Mouse (Mus musculus) B cell, adult 2 months (primary cell): ENCODE data around the gene Nploc4.

Experiments
- DNase-seq, 2 experiments: peaks; one replicate each; pipeline ENCODE4 v3.0.0; 2022

The Nploc4 gene

DNA sequence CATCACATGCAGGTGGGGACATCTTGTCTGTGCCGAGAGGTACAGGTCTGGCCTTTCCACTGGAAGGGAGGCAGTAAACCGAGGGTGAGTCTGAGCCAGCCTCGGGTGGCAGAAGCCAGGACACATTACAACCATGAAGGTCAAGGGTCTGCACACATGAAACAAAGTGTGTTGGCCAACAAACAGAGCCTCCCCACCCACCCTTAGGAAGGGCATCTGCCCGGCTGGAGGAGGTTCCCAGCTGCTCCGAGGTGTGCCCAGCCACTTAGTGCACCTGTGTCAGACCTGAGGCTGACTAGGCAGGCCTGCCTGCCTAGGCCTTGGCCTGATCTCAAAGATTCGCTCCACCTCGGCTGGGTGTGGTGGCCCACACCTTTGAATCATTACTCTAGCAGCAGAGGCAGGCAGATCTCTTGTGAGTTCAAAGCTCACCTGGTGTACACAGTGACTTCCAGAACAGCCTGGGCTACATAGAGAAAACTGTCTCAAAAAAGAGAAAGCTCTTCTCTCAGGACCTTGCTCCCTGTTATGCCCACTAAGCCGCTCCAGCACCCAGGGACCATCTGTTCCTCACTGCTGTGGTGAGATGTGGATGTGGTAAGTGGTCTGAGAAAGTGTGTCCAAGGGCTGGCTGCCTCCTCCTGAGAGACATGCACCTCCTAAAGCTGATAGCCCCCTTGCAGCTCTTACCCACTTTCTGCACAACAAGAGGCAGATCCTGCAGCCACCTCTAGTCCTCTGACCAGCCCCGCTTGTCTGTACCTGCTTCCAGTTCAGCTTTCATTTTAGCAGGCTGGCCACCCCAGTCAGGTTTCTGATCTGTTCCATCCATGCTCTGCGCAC, 86.0 kb downstream of the Nploc4 start:
- DNase-seq: no peak

DNA sequence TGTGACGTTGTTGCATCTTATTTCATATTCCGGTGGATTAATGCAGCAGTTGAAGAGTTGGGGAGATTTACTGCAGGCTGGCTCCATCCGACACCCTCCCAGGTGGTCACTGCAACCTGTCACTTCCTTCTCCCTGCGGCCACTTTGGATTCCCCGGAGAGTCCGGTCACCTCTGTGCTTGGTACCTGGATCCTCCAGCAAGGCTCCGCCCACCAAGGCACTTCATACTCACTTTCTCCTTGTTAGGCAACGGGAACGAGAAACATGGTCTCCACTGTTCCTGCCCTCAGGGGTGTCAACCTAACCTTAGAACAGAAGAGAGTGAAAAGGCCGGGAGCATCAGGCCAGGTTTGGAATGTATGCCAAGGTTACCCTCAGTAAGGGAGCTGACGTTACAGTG, 86.8 kb downstream of the Nploc4 start:
- no peak for DNase-seq

DNA sequence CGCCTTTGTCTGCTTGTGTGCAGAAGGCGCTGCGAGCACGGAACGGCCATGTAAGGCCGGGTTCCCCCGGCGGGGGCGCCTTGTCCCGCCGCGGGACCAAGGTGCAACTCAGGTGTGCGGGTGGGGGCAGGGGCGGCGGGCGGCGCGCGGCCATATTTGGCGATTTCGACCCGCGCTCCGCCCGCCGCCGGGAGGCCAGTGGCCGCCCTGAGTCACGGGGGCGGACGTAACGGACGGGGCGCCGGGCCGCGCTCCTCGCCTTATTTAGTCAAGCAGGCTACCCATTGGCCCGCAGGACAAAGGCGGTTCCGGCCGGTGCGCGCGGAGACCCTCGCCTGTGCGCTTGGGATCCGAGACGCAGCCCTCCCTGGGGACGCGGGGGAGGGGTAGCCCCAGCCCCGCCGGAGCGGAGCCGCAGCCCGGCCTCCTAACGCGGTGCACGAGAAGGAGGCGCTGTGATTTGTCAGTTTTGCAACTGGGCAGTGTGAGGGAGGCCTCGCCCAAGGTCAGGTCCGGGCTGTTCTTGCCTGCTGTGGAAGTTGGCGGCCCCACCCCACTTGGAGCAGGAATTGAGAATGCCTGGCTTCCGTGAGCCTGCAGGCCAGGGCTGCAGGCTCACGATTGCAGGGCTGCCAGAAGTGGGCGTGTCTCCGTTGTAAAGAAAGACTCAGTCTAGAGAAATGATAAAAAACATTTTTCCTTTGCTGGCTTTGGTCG, 87.4 kb downstream of the Nploc4 start:
- peak; percentile 74 to 75 for DNase-seq

DNA sequence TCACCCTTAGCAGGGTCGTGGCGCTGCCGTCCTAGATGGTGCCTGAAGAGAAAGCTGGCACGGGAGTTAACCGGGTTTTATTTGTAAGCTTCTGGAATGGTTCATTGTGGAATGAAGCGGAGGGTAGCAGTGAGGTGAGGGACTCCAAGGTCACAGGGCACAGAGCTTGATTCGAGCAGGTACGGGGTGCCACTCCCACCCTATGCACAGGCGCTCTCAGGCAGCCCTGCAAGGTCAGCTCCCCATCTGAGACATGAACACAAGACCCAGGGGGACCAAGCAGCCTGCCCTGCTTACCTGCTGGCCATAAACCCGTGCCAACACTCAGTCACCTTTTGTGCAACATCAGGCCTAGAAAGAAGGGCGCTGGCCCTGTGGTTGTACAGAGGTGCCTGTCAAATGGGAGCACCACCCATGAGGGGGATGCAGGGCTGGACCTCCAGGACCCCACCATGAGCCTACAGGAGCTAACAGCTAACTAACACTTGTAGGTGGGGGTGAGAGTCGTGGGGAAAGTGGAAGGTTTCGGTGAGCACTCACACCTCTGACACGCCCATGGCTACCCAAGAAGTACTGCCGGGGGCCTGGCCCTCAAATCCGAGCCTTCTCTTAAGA, 88.0 kb downstream of the Nploc4 start:
- peak in 1 of 2 experiments; percentile 75 for DNase-seq

DNA sequence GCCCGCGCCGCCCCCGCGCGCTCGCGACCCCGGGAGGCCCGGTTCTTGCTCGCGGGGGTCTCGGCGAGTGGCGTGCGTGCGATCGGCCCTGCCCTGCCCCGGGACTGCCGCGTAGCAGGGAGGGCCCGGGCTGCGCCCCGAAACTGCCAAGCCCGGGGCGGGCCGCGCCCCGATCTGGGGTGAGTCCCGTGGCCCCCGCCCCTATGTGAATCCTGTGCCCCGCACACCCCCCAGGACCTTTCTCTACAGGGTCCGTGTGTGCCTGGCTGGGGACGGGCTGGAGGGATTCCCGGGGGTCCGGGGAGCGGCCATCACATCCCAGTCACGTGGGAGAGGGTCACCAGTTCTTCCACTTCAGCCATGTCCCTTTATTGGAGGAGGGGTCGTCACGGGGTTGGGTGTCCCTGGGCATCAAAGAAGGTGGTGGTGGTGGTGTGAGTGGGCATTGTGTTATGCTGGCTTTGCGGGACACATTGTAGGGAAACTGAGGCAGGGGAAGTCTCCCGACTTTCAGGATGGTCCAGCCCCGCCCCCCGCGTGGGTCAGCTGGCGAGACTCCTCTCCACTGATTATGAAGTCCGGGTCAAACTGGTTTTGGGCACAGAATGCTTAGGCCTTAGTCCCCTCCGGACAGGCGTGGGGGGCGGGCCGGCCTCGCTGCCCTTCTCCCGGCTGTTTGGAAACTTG, 88.7 kb downstream of the Nploc4 start:
- DNase-seq: no peak

DNA sequence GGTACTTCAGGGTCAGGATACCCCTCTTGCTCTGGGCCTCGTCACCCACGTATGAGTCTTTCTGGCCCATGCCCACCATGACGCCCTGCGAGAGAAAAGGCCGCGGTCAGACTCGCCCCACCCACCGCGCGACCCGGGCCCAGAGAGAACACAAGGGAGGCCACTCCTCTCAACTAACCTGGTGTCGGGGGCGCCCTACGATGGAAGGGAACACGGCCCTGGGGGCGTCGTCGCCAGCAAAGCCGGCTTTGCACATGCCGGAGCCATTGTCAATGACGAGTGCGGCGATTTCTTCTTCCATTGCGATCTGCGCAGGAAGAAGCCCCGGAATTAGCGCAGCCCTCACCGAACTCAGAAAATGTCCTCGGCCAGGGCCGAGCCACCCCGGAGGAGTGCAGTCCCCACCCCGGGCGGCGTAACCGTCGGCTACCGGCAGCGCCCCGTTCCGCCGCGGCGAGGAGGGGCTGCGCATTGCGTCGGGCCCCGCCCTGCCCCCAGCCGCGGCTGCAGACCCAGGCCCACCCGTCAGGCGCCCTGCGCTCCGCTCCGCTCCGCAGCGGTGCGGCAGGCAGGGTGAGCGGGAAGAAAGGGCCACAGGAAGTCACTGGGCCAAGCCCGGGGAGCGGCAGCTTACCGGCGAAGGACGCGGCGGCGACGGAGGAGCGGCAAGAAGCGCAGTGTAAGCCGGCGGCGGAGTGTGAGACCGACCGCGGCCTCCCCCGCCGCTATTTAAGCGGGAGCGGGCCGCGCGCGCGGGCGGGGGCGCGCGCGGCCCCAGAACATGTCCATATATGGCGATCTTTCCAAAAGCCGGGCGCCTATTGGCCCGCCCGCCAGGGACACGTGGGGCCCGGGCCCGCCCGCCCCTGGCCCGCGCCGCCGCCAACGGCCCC, 89.5 kb downstream of the Nploc4 start, which contains the start of gene Actg1:
Gene Actg1, minus strand, starts transcription at position 752 of the 893 bp plus-strand sequence.
- peak; percentile 84 to 87 for DNase-seq

DNA sequence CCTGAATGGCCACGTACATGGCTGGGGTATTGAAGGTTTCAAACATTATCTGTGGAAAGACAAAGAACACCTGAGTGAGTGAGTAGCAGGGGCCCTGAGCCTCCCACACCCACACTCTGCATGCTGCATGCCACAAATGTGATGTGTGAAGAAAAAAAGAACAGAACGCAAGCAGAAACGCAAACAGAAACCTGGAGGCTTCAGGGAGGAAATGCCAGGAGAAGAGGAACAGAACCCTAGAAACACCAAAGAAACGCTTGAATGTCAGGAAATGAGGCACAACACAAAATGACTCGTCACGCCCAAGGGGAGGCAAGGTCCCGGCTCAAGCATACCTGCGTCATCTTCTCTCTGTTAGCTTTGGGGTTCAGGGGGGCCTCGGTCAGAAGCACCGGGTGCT, 90.2 kb downstream of the Nploc4 start:
- DNase-seq: peak; percentile 58 to 60

DNA sequence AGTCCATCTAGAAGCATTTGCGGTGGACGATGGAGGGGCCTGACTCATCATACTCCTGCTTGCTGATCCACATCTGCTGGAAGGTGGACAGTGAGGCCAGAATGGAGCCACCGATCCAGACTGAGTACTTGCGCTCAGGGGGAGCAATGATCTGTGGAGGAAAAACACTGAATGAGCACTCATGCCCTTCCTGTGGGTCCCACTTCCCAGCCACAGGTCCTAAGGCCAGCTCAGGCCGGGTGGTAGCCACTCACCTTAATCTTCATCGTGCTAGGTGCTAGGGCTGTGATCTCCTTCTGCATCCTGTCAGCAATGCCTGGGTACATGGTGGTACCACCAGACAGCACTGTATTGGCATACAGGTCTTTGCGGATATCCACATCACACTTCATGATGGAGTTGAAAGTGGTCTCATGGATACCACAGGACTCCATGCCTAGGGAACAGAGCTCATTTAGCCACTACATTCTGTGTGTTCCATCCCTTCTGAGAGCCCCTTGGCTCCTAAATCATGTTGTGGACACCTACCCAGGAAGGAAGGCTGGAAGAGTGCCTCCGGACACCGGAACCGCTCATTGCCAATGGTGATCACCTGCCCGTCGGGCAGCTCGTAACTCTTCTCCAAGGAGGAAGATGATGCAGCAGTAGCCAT, 91.0 kb downstream of the Nploc4 start:
- DNase-seq: peak in 1 of 2 experiments; percentile 20

DNA sequence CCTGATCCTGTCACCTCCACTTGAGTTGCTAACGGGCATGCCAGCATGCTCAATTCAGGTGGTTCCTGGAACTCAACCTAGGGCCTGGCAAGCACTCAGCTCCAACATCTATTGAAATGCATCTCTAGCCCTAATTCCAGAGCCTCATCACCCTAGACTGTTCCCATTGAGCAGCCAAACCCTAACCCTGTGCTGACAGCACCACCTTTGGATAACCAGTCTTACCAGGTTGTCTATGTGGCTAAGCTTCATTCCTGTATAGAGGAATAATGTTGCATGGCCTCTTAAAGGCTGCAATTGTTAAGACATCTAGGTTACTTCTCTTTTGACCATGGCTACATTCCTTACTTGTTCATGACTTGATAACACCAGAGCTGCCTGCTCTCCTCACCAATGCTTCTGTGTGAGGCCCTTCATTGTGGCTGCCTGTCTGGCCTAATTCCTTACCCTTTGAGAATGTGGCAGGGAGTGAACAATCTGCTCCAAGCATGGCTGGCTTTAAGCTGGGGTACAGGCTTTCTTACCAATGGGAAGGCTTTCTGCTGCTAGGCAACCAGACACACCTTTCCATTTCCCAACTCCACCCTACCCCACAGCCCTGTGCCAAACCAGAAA, 92.3 kb downstream of the Nploc4 start:
- DNase-seq: peak in 1 of 2 experiments; percentile 15

DNA sequence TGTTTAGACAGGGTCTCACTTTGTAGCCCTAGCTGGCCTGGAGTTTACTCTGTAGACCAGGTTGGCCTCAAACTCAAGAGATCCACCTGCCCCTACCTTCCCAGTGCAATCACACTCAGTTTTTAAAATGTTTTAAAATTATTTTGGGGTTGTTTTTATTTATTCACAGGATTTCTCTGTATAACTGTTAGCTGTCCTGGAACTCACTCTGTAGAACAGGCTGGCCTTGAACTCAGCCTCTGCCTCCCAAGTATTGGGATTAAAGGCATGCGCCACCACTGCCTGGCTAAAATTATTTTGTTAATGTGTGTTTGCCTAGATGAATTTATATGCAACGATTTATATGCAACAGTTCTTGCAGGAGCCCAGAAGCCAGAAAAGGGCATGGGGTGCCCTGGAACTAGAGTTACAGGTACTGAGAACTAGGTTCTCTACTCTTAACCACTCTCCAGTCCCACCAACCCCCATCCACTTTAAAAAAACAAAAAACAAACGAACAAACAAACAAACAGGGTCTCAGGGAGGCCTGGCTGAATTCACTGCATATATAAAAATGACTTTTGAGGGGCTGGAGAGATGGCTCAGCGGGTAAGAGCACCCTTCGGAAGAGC, 93.1 kb downstream of the Nploc4 start:
- DNase-seq: no peak

DNA sequence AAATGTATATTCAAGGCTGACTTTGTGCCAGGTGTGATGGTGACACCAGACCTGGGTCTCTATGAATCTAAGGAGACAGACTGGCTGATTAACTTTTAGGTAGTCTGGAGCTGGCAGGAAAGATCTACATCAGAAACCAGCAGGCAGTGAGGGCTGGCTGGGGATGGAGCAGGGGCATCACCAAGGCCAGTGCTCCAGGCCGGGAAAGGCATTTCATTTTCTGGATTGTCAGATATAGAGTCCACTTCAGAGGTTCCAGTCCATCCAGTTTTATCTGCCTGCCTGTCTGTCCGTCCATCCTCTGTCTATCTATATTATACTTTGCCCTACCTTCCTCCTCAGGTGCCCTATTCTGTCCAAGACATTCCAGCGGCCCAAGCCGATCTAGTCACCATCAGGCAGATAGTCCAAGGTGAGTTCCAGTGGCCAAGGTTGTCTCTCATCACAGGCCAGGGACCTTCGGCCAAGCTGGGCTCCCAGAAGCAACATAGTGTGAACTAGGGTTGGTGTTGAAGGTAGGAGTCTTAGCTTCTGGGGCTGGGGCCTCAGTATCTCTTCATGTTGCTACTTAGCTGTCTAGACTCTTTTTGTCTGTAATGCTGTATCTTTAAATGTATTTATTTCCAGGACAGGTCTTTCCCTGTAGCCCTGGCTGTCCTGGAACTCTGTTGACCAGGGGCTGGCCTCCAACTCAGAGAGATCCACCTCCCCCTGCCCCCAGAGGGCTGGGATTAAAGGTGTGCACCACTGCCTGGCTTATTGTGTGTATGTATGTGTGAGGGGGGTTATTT, 93.8 kb downstream of the Nploc4 start:
- DNase-seq: no peak

DNA sequence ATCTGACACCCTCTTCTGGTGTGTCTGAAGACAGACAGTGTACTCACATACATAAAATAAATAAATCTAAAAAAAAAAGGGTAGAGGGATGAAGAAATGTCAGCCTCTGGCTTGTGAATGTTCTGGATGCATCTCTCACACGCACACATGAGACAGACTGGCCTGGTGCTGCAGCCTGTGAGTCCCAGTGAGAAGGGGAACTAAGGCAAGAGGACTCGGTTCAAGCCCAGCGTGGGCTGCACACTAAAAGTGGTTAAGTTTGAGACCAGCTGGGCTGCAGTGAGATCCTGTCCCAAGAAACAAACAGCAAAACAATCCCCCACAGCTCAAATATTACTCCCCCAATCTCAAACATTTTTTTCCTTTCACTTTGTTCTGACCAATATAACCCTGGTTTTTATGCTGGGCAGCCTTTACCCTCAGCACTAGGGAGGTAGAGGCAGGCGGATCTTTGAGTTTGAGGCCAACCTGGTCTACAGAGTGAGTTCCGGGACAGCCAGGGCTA, 94.8 kb downstream of the Nploc4 start:
- no peak for DNase-seq

DNA sequence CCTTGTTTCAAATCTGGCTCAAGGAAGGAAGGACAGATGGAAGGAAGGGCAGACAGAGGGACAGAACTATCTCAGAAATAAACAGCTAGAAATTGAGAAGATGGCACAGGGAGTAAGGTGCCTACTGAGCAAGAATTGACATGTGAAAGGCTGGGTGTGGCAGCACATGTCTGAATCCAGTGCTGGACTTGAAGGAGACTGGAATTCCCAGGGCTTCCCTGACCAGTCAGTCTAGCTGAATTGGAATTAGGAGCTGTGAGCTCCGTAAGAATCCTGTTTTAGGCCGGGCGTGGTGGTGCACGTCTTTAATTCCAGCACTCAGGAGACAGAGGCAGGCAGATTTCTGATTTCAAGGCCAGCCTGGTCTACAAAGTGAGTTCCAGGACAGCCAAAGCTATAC, 95.8 kb downstream of the Nploc4 start:
- DNase-seq: no peak

DNA sequence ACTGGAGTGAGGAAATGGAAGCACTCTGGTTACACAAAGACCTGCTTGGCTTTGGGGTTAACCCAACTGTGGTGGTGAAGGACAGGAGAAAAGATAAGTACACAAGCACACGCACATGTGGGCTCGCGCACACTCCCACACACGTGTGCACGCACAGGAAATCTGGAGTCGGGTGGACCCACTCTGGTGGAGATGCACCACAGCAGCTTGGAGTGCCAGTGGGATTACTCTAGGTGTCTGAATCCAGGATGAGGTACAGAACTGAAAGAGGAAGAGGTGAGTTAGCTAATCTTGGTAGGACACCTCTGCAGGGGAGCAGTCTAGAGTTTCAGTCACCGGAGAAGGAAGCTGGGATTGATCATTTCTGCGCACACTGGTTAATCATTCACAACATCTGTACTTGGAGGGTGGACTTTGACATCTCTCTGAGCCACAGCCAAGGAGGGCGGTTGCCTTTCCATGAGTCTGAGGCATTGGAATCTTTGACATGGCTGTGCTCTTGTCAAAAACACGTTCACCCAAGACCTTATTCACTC, 97.5 kb downstream of the Nploc4 start:
- DNase-seq: no peak

DNA sequence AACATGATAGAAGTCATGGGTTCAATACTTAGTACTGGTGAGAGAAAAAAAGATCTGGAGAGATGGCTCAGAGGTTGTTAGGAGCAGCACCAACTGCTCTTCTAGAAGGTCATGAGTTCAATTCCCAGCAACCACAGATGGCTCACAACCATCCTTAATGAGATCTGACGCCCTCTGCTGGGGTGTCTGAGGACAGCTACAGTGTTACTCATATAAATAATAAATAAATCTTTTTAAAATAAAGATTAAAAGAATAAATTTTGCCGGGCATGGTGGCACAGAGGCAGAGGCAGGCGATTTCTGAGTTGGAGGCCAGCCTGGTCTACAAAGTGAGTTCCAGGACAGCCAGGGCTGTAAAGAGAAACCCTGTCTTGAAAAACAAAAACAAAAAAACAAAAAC, 98.7 kb downstream of the Nploc4 start:
- DNase-seq: peak in 1 of 2 experiments; percentile 22

DNA sequence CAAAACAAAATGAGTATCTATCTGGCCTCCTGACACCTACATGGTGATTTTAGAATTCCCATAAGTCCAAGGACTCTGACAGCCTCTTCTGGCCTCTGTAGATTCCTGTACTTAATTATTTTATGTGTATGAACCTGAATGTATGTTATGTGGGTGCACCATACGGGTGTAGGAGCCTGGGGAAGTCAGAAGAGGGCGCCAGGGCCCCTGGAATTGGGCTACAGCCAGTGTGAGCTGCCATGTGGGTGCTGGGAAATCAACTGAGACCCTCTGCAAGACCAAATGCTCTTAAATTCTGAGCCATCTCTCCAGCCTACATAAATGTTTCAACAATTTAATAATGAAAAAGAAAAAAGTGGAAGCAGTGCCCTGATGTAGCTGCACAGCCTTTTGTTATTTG, 100.1 kb downstream of the Nploc4 start:
- no peak for DNase-seq

DNA sequence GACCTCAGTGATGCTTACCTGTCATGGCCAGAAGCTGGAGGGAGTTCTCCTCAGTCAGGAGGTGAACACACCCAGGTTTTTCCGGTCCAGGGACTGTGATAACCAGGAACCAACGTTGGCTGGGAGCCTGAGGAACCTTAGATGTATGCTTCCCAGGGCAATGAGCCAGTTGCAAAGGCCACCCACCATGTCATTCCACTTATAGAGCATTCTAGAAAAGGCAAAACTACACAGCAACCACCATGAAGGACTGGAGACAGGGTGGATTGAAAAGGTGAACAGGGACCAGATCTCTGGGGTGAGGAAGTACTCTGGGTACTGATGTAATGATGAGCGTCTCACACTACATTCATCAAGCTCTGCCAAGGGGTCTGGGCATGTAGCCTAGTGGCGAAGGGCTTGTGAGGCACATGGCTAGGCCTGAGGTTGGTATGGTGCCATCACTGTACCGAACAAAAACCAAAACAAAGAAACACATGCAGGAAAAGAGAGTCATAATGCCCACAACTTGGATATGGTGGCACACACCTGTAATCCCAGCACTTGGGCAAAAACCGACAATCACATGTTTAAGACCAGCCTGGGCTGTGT, 102.0 kb downstream of the Nploc4 start:
- no peak for DNase-seq
